Mouse (Mus musculus) erythroblast, adult 5-6 weeks (primary cell): ENCODE data around the gene Maml2. TPM values are rescaled to one million over a fixed set of nuclear protein-coding genes. Genes with fewer than 3 reads are reported as not detected.

Experiments used
- ATAC-seq: replicated peaks from 2 replicates; pipeline ENCODE4 v1.8.0; 2016; ENCODE audit warnings: moderate number of reproducible peaks, mild to moderate bottlenecking, moderate TSS enrichment, inconsistent platforms; ENCODE audit not compliant: poor library complexity, low FRiP score, severe bottlenecking
- total RNA-seq, 2 experiments: library from RNA; stranded (forward) in 1 of 2; stranded (reverse) in 1 of 2; fragments of 150-400 nt in 1 of 2; fragments of 200-764, 138-1000 nt in 1 of 2; gene quantifications; 2 replicates each; pipeline versions ENCODE4 v1.2.3 to v1.2.4; 2015 to 2017; ENCODE audit warnings: low replicate concordance in 2 of 2

Maml2 gene
- total RNA-seq, 2 experiments from 2014 or later: under 0.01 TPM; not detected in 1

GRCm38 (mm10) chr9:13555973-13556481 lies 258.3 kb downstream of the Maml2 start:
- no peak for ATAC-seq

DNA sequence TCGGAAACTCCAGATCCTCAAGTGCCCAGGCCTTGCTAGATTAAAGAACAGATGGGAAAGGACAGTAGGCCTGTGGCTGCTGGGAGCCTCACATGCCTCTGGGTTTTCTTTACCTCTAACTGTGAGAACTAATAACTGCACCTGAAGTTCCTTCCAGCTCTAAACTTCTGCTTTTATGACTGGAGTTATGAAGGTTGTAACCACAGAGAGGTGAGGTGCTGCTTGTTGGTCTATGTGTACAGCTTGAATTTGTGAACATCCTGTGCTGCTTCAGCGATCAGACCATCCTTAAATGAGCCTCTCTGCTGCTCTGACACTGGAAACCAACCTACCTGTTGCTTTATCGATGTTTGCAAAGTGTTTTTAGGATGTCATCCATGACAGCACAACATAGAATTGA lies 258.9 kb downstream of the Maml2 start:
- ATAC-seq: no peak

DNA sequence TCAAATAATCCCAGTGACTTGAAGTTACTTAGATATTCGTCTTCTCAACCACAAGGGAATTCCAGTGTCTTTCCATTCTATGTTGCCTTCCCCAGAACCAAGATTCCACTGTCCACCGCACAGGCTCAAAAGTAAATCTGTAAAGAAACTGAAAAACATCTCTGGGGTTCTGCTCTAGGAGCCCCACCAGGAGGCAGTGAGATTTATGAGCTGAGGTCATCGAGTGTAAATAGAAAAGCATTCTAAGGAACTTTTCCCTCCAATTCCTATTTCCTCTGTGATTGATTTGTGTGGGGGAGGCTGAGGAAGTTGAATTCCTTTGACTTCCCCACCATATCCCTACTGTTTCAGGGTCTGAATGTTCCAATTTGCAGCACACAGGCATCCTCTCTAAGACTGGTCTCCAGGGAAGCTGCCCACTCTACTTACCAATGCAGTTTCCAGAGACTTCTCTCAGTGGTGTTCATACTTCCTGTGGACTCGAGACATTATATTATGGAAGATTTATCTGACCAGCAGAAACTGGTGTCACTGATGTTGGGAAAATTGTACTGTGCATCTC lies 261.1 kb downstream of the Maml2 start:
- no peak for ATAC-seq

- ATAC-seq: no peak
Observed at GRCm38 (mm10) chr9:13560651-13561050, 262.9 kb downstream of the Maml2 start.

DNA sequence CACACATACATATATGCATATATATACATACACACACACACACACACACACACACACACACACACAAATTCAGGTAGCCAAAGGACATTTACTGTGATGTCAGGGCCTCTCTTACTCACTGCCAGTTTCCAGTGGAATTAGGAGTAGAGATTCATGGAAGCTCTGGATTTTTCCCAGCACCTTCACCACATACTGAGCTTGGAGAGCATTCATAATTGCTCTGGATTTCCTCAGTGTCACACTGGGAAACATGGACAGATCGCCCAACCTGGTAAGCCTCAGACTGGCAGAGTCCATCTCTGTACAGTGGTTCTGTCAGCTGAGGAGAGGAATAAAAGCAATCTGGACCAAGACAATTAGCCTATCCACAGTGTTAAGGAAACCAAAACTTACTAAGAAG lies 263.6 kb downstream of the Maml2 start:
- no peak for ATAC-seq

DNA sequence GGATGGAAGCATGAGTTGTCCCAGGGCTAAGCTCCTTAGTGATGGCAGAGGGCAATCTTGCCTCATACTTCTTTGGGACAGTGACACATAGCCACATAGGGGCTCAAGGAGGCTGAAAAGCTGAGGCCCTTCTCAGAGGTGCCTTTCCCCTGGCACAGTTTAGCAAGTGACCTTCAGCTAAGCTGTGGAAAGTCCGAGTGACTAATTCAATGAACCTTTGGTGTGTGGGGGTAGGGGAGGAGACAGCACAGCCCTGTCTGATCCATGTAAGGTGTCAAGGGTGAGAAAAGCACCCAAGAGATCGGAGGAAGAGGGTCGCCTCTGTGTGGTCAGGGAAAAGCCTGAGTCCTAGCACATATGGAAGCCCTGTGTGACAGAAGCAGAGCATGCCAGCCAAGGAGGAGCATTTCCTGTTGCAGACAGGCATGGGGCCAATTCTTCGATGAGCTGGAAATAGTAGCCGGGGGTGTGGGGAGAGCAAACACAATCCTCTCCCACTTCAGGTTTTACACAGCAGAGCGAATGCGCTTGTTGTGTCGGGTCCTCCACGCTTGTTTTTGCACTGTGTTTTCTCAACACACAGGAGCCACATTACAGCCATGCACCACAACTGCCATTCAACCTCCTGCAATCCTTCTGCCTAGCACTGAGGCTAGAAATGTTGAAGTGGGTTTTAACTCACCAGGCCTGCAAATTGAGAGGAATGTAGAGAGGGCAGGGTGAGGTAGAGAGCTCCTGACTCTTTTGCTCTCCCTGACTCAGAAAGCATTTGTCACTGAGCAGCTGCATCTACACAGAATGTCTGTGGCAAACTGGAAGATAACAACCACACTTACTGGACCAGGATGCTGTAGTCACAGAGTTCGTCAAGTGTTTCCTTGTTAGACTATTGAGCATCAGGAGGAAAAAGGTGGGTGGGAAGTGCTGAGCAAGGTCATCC lies 266.0 kb downstream of the Maml2 start:
- no peak for ATAC-seq

DNA sequence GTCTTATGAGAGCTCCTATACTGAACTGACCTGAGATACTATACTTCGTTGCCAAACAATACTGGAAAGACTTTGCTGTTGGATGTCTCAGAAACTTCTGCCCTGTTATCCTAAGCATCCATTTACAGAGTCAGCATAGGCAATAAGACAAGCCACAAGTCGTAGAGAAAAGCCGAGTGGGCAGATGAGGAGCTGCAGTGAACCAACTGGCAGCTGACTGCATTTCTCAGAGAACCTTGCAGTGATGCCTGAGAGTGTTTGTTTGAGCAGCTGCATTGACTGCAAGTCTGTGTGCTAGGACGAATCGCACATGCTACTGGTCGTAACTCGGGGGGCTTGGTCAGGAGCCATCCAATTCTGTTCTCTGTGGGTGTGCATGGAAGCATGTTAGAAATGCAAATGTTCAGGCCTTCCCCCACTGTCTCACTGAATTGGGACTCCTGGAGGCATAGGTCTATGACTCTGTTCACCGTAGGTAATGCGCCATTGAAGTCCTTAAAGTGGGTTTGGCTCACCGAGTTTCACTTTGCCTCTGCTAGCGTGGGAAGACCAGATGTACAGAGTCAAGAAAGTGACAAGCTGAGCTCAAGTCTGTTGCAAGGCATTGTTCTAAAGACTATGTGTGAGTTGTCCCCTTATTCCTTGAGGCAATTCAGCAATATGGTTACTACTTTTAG lies 267.7 kb downstream of the Maml2 start:
- ATAC-seq: no peak

- no peak for ATAC-seq
Observed at GRCm38 (mm10) chr9:13566154-13566885, 268.6 kb downstream of the Maml2 start.

DNA sequence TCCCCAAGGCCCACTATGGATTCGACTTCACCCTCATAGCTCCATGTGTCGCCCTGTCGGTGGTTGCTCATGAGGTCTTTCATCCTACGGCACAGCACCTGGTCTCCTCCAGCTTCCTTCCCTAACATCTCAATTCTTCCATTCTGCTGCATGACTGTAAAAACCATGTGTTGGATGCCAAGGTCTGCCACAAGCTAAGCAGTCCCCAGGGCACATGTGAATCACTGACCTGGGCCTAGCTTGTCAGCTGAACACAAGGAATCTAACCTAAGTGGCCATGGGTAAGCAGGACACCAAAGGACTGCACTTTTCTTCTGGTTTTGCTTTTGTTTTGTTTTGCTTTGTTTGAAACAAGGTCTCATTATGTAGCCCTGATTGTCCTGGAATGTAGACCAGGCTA lies 271.3 kb downstream of the Maml2 start:
- no peak for ATAC-seq

DNA sequence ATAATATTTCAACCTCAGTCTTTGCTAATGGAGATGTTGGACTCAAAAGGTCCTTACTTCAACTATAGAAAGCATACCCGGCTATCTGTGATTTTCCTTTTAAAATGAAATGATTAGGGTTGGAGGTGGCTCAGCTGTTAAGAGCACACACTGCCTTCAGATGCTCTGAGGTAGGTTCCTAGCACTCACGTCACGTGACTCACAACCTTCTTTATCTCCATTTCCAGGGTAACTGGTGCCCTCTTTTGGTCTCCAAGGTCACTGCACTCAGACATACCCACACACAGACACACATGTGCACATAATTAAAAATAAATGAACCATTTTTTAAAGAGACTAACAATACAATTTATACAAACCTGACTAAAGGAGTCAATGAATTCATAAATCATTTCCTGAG lies 275.1 kb downstream of the Maml2 start:
- no peak for ATAC-seq

DNA sequence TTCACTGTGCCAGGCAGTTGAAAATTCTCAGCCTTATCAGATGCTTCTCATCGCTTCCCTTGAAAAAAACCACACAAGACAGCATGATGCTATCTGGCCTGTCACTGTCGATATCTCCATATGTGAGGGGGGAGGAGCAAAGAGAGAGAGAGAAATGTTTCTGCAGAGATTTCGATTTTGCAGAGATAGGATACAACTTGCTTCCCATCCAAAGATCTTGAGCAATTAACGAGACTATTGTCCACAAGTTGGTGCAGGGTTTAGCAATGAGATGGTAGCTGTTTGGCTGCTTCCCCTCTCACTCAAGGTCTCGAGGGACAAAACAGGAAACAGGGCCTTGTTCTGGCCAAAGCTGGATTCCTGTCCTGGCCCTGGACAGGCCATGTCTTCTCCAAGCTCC lies 276.3 kb downstream of the Maml2 start:
- no peak for ATAC-seq

GRCm38 (mm10) chr9:13574913-13575312 lies 277.2 kb downstream of the Maml2 start:
- ATAC-seq: no peak

- no peak for ATAC-seq
Observed at GRCm38 (mm10) chr9:13577150-13577549, 279.4 kb downstream of the Maml2 start.

- no peak for ATAC-seq
Observed at GRCm38 (mm10) chr9:13581184-13581583, 283.4 kb downstream of the Maml2 start.

DNA sequence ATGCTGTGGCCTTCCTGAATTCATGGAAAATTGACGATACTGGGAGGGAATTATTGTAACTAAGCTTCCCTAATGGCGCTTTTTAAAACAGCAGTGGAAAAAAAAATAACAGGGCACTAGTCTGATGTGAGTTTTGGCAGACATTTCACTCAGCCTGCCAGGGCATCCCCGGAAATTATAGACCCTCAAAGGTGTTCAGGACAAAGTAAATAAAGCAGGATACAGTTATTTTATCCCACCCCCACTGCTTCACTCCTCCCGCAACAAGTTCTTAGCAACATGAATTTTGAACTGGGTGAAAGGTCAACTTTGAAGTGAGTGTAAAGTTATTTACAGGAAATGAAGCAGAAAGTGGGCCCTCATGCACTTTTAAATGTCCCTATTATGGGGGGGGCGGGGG lies 286.2 kb downstream of the Maml2 start:
- ATAC-seq: no peak

DNA sequence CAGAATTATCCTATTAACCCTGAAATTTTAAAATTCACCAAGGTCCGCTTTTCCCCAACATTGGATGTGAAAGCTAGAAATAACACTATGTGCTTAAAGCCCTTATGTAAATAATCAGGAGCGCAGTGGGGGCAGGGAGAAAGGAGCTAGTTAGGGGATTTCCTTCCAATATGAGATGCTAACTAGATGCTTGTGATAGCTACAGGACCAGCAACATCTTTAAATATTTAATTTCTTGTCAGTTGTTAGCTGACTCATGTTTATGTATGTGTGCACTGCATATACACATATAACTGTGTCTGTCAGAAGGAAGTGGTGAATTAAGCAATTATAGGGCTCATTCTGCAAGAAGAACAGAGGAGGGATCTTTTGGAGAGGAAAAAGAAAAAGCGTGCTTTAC lies 286.7 kb downstream of the Maml2 start:
- no peak for ATAC-seq

DNA sequence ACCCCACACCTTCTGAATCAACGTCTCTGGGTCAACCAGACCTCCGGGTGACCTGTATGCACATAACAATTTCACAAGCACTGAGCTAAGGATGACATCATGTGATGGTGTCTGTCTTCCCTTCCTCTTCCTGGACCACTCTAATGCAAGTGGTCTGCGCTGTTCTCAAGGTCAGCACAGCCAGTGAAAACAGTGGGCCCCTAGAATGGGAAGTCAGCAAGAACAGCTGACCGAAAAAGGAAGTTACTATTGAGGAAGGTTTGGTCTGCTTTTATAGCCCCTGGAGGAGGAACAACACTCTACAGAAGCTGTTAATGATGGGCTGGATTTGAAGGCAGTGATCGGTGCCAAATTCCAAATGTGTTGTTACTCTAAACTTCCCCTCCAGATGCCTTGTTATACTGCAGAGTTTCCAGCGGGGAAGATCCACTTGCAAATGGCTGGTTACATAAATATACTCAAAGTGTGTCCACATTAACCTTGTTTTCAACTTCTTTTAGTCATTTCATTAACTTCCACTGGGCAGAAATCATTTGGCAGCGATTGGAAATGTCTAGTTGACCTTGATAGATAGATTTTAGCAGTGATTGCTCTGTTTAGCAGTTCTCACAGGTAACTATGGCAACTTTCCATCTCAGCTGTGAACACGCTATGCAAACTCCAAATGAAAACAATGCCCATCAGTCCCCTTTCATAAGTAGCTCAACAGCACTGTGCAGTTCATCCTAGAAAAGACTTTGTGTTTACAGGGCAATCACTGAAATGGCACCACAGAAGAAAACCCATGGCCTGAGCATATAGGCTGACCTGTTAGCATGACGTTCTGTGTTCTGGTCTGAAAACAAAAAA lies 289.6 kb downstream of the Maml2 start:
- no peak for ATAC-seq

- no peak for ATAC-seq
Observed at GRCm38 (mm10) chr9:13588786-13589185, 291.0 kb downstream of the Maml2 start.

GRCm38 (mm10) chr9:13592701-13593100 lies 294.9 kb downstream of the Maml2 start:
- no peak for ATAC-seq
